Mouse (Mus musculus) CH12.LX (cell line): ENCODE data around the gene Selenow.

ENCODE experiments used
- BHLHE40 ChIP-seq: IDR thresholded peaks from 2 replicates; pipeline ENCODE4 v1.6.1; 2011; ENCODE audit warnings: mild to moderate bottlenecking, low read depth, low read length, improper control_type of control experiment
- CHD2 ChIP-seq: IDR thresholded peaks from 2 replicates; pipeline ENCODE4 v1.6.1; 2011; ENCODE audit warnings: low read length, improper control_type of control experiment
- CTCF ChIP-seq, 2 experiments: IDR thresholded peaks in 1 of 2; conservative IDR thresholded peaks in 1 of 2; 2 replicates each; pipeline ENCODE4 v1.5.1; 2011 to 2012; ENCODE audit warnings: low read depth in 2 of 2, low read length in 2 of 2, improper control_type of control experiment in 1 of 2, inconsistent platforms in 1 of 2, mild to moderate bottlenecking in 1 of 2, moderate library complexity in 1 of 2
- ELF1 ChIP-seq: IDR thresholded peaks from 2 replicates; pipeline ENCODE4 v1.6.1; 2014; ENCODE audit warnings: low read depth, mild to moderate bottlenecking, inconsistent platforms, low read length, improper control_type of control experiment
- IRF4 ChIP-seq: IDR thresholded peaks from 2 replicates; pipeline ENCODE4 v1.6.1; 2014; ENCODE audit warnings: low read depth, mild to moderate bottlenecking, inconsistent platforms, low read length, improper control_type of control experiment
- MYC ChIP-seq: IDR thresholded peaks from 2 replicates; pipeline ENCODE4 v1.6.1; 2011; ENCODE audit warnings: low read depth, mild to moderate bottlenecking, improper control_type of control experiment, low read length
- POLR2A ChIP-seq: IDR thresholded peaks from 2 replicates; pipeline ENCODE4 v1.6.1; 2011; ENCODE audit warnings: low read depth, mild to moderate bottlenecking, improper control_type of control experiment, low read length
- TCF12 ChIP-seq: IDR thresholded peaks from 2 replicates; pipeline ENCODE4 v1.6.1; 2014; ENCODE audit warnings: low read depth, mild to moderate bottlenecking, inconsistent platforms, low read length, improper control_type of control experiment
- ZC3H11A ChIP-seq: IDR thresholded peaks from 2 replicates; pipeline ENCODE4 v1.6.1; 2012; ENCODE audit warnings: low read depth, mild to moderate bottlenecking, inconsistent platforms, low read length, improper control_type of control experiment
- ZMIZ1 ChIP-seq: IDR thresholded peaks from 2 replicates; pipeline ENCODE4 v1.6.1; 2012; ENCODE audit warnings: low read depth, mild to moderate bottlenecking, inconsistent platforms, low read length, improper control_type of control experiment

- TF ChIP-seq CTCF (conservative IDR thresholded peaks at IDR 0.05 in 1 of 2, IDR thresholded peaks at IDR 0.05 in 1 of 2; ENCODE audit: low read depth in 2 of 2, low read length in 2 of 2) = no peak
- TF ChIP-seq CHD2 = no peak
- no peak for TF ChIP-seq ZC3H11A
- TF ChIP-seq IRF4 = no peak
- no peak for TF ChIP-seq MYC
- TF ChIP-seq ELF1 = no peak
- TF ChIP-seq POLR2A = no peak
- TF ChIP-seq ZMIZ1 = no peak
- no peak for TF ChIP-seq TCF12
- TF ChIP-seq BHLHE40 = no peak
These were observed 15.3 kb upstream of the Selenow start for GRCm38 (mm10) chr7:15937491-15937890.
